Mouse (Mus musculus): ENCODE data around the gene Zscan10. TPM values are rescaled to one million over a fixed set of nuclear protein-coding genes. Genes with fewer than 3 reads are reported as not detected.

Gene Zscan10
- polyA plus RNA-seq, 1 experiment from 2014 or later = not detected

- WGBS = 62% methylated on average over 7 of the region's 7 CpGs
- no peak overlapping the region for H3K4me2 ChIP-seq (ENCODE audit: low read depth, low read length)
- 0 out of 2 replicates have a peak, but pooled peaks cover 3% of the 10 kb centered on the region for H3K27me3 ChIP-seq (ENCODE audit: control insufficient read depth, insufficient read depth, low read length)
- no peak overlapping the region for H3K27ac ChIP-seq (ENCODE audit: low read length)
- H3K36me3 ChIP-seq (ENCODE audit: control insufficient read depth, insufficient read depth, low read length) = no peaks in the 10 kb centered on the region
- no peak overlapping the region for H3K4me3 ChIP-seq (replicated peaks; ENCODE audit: low read length)
- no peak overlapping the region for H3K9ac ChIP-seq (ENCODE audit: low read length)
- ATAC-seq (ENCODE audit: insufficient read depth, low FRiP score) = no peak
- no peaks in the 10 kb centered on the region for H3K4me1 ChIP-seq (ENCODE audit: control insufficient read depth, insufficient read depth, low read length)
- no peaks in the 10 kb centered on the region for H3K9me3 ChIP-seq (replicated peaks; ENCODE audit: control insufficient read depth, low read length)
Measured at GRCm38 (mm10) chr17:23620351-23620750, 19.7 kb downstream of the Zscan10 start.

- Histone ChIP-seq H3K36me3 (ENCODE audit: control insufficient read depth, insufficient read depth, low read length) (no peaks in the 10 kb centered on the region), H3K9me3 (replicated peaks; ENCODE audit: control insufficient read depth, low read length) (no peaks in the 10 kb centered on the region), H3K27ac (ENCODE audit: low read length) (no peak overlapping the region), H3K4me1 (ENCODE audit: control insufficient read depth, insufficient read depth, low read length) (0 out of 2 replicates have a peak, but pooled peaks cover 5% of the 10 kb centered on the region), H3K27me3 (ENCODE audit: control insufficient read depth, insufficient read depth, low read length) (no peaks in the 10 kb centered on the region), H3K9ac (ENCODE audit: low read length) (no peak overlapping the region), H3K4me3 (replicated peaks; ENCODE audit: low read length) (no peak overlapping the region), H3K4me2 (ENCODE audit: low read depth, low read length) (no peak overlapping the region)
- ATAC-seq (ENCODE audit: insufficient read depth, low FRiP score) = no peak
- 36% methylated on average over 7 of the region's 7 CpGs for WGBS
Measured at GRCm38 (mm10) chr17:23627813-23628212, 27.2 kb downstream of the Zscan10 start.

- Histone ChIP-seq H3K4me2 (ENCODE audit: low read depth, low read length) (peak overlapping the region; percentile 52), H3K9me3 (replicated peaks; ENCODE audit: control insufficient read depth, low read length) (no peaks in the 10 kb centered on the region), H3K27me3 (ENCODE audit: control insufficient read depth, insufficient read depth, low read length) (no peaks in the 10 kb centered on the region), H3K36me3 (ENCODE audit: control insufficient read depth, insufficient read depth, low read length) (no peaks in the 10 kb centered on the region), H3K4me3 (replicated peaks; ENCODE audit: low read length) (peak overlapping the region; percentile 28), H3K27ac (ENCODE audit: low read length) (no peak overlapping the region), H3K9ac (ENCODE audit: low read length) (peak overlapping the region; percentile 50), H3K4me1 (ENCODE audit: control insufficient read depth, insufficient read depth, low read length) (0 out of 2 replicates have a peak, but pooled peaks cover 5% of the 10 kb centered on the region)
- ATAC-seq (ENCODE audit: insufficient read depth, low FRiP score) = peak; percentile 85; the same call in 1 of the 2 replicates
- 15% methylated on average over 22 of the region's 22 CpGs for WGBS
Measured at GRCm38 (mm10) chr17:23630195-23631020, 29.8 kb downstream of the Zscan10 start.

- no peak overlapping the region for H3K27ac ChIP-seq (ENCODE audit: low read length)
- no peaks in the 10 kb centered on the region for H3K27me3 ChIP-seq (ENCODE audit: control insufficient read depth, insufficient read depth, low read length)
- H3K9ac ChIP-seq (ENCODE audit: low read length) = no peak overlapping the region
- 77% methylated on average over 8 of the region's 8 CpGs for WGBS
- no peaks in the 10 kb centered on the region for H3K36me3 ChIP-seq (ENCODE audit: control insufficient read depth, insufficient read depth, low read length)
- H3K4me2 ChIP-seq (ENCODE audit: low read depth, low read length) = no peak overlapping the region
- ATAC-seq (ENCODE audit: insufficient read depth, low FRiP score) = no peak
- 0 out of 2 replicates have a peak, but pooled peaks cover 5% of the 10 kb centered on the region for H3K4me1 ChIP-seq (ENCODE audit: control insufficient read depth, insufficient read depth, low read length)
- H3K9me3 ChIP-seq (replicated peaks; ENCODE audit: control insufficient read depth, low read length) = no peaks in the 10 kb centered on the region
- no peak overlapping the region for H3K4me3 ChIP-seq (replicated peaks; ENCODE audit: low read length)
Measured at GRCm38 (mm10) chr17:23631241-23631640, 30.6 kb downstream of the Zscan10 start.

GRCm38 (mm10) chr17:23644613-23645495 lies 44.2 kb downstream of the Zscan10 start, which contains the start of gene Mmp25:
Mmp25 (minus strand) TSS chr17:23645277.
- WGBS = under 1% methylated on average over 58 of the region's 58 CpGs
- H3K4me1 ChIP-seq (ENCODE audit: control insufficient read depth, insufficient read depth, low read length) = peaks cover 7% of the 10 kb centered on the region
- H3K27me3 ChIP-seq (ENCODE audit: control insufficient read depth, insufficient read depth, low read length) = peaks cover 12% of the 10 kb centered on the region; the same call in 1 of the 2 replicates
- H3K9ac ChIP-seq (ENCODE audit: low read length) = peak within 1 kb of the TSS; percentile 69
- peak; percentile 25; the same call in 1 of the 2 replicates for ATAC-seq (ENCODE audit: insufficient read depth, low FRiP score)
- H3K36me3 ChIP-seq (ENCODE audit: control insufficient read depth, insufficient read depth, low read length) = no peaks in the 10 kb centered on the region
- H3K4me2 ChIP-seq (ENCODE audit: low read depth, low read length) = peak within 1 kb of the TSS; percentile 77
- no peak within 1 kb of the TSS for H3K27ac ChIP-seq (ENCODE audit: low read length)
- no peaks in the 10 kb centered on the region; the same call in 1 of the 2 replicates for H3K9me3 ChIP-seq (replicated peaks; ENCODE audit: control insufficient read depth, low read length)
- H3K4me3 ChIP-seq (replicated peaks; ENCODE audit: low read length) = peak within 1 kb of the TSS; percentile 52

- no peak overlapping the region for H3K9ac ChIP-seq (ENCODE audit: low read length)
- peaks cover 12% of the 10 kb centered on the region; the same call in 1 of the 2 replicates for H3K27me3 ChIP-seq (ENCODE audit: control insufficient read depth, insufficient read depth, low read length)
- peaks cover 7% of the 10 kb centered on the region for H3K4me1 ChIP-seq (ENCODE audit: control insufficient read depth, insufficient read depth, low read length)
- no peak overlapping the region for H3K4me3 ChIP-seq (replicated peaks; ENCODE audit: low read length)
- no peaks in the 10 kb centered on the region for H3K36me3 ChIP-seq (ENCODE audit: control insufficient read depth, insufficient read depth, low read length)
- H3K4me2 ChIP-seq (ENCODE audit: low read depth, low read length) = no peak overlapping the region
- 47% methylated on average over 10 of the region's 10 CpGs for WGBS
- H3K27ac ChIP-seq (ENCODE audit: low read length) = no peak overlapping the region
- no peak for ATAC-seq (ENCODE audit: insufficient read depth, low FRiP score)
- no peaks in the 10 kb centered on the region; the same call in 1 of the 2 replicates for H3K9me3 ChIP-seq (replicated peaks; ENCODE audit: control insufficient read depth, low read length)
Measured at GRCm38 (mm10) chr17:23645894-23646293, 45.2 kb downstream of the Zscan10 start.

- Histone ChIP-seq H3K27me3 (ENCODE audit: control insufficient read depth, insufficient read depth, low read length) (0 out of 2 replicates have a peak, but pooled peaks cover under 1% of the 10 kb centered on the region), H3K9ac (ENCODE audit: low read length) (no peak overlapping the region), H3K4me2 (ENCODE audit: low read depth, low read length) (no peak overlapping the region), H3K36me3 (ENCODE audit: control insufficient read depth, insufficient read depth, low read length) (no peaks in the 10 kb centered on the region), H3K4me3 (replicated peaks; ENCODE audit: low read length) (no peak overlapping the region), H3K27ac (ENCODE audit: low read length) (no peak overlapping the region), H3K9me3 (replicated peaks; ENCODE audit: control insufficient read depth, low read length) (no peaks in the 10 kb centered on the region), H3K4me1 (ENCODE audit: control insufficient read depth, insufficient read depth, low read length) (no peaks in the 10 kb centered on the region)
- WGBS = 68% methylated on average over 6 of the region's 6 CpGs
- no peak for ATAC-seq (ENCODE audit: insufficient read depth, low FRiP score)
Measured at GRCm38 (mm10) chr17:23651363-23651762, 50.7 kb downstream of the Zscan10 start.

- H3K9me3 ChIP-seq (replicated peaks; ENCODE audit: control insufficient read depth, low read length) = no peaks in the 10 kb centered on the region
- H3K27ac ChIP-seq (ENCODE audit: low read length) = no peak overlapping the region
- no peak overlapping the region for H3K4me2 ChIP-seq (ENCODE audit: low read depth, low read length)
- H3K27me3 ChIP-seq (ENCODE audit: control insufficient read depth, insufficient read depth, low read length) = 0 out of 2 replicates have a peak, but pooled peaks cover 6% of the 10 kb centered on the region
- WGBS = 69% methylated on average over 2 of the region's 2 CpGs
- no peaks in the 10 kb centered on the region for H3K36me3 ChIP-seq (ENCODE audit: control insufficient read depth, insufficient read depth, low read length)
- H3K9ac ChIP-seq (ENCODE audit: low read length) = no peak overlapping the region
- H3K4me1 ChIP-seq (ENCODE audit: control insufficient read depth, insufficient read depth, low read length) = no peaks in the 10 kb centered on the region
- no peak for ATAC-seq (ENCODE audit: insufficient read depth, low FRiP score)
- H3K4me3 ChIP-seq (replicated peaks; ENCODE audit: low read length) = no peak overlapping the region
Measured at GRCm38 (mm10) chr17:23653324-23653723, 52.7 kb downstream of the Zscan10 start.
